Mouse (Mus musculus) intestine, embryonic 14.5 days (tissue): ENCODE measurements around the gene Neurl1b. TPM values are rescaled to one million over a fixed set of nuclear protein-coding genes. Genes with fewer than 3 reads are reported as not detected.
A peak's percentile ranks its signal among the peaks of the same experiment; 100 is the strongest.

ENCODE experiments used
- ATAC-seq: fragments of 200-750 bp; cut with Nextera tagmentation; replicated peaks from 2 replicates; pipeline ENCODE4 v1.8.0; 2017; ENCODE audit warnings: low read depth, moderate number of reproducible peaks, moderate TSS enrichment, moderate library complexity; ENCODE audit not compliant: low FRiP score, low TSS enrichment
- DNase-seq: peaks from one replicate; pipeline ENCODE4 v3.0.0-alpha.2; 2018; ENCODE audit warnings: low spot score
- H3K27ac ChIP-seq: fragments of 300-500 bp; sonication (generic); 2 replicates; pipeline ENCODE4 v1.5.1; 2014; ENCODE audit warnings: low read depth, mild to moderate bottlenecking, control low read depth
- H3K27me3 ChIP-seq: fragments of 300-500 bp; sonication (generic); replicated peaks from 2 replicates; pipeline ENCODE4 v1.6.1; 2014; ENCODE audit warnings: low read length, control low read depth; ENCODE audit not compliant: control insufficient read depth, insufficient read depth
- H3K36me3 ChIP-seq: fragments of 300-500 bp; sonication (generic); 2 replicates; pipeline ENCODE4 v1.6.1; 2014; ENCODE audit warnings: low read length, control low read depth; ENCODE audit not compliant: control insufficient read depth, insufficient read depth
- H3K4me1 ChIP-seq: fragments of 300-500 bp; sonication (generic); replicated peaks from 2 replicates; pipeline ENCODE4 v1.6.1; 2014; ENCODE audit warnings: low read length, control low read depth, mixed read lengths; ENCODE audit not compliant: control insufficient read depth, insufficient read depth
- H3K4me2 ChIP-seq: fragments of 300-500 bp; sonication (generic); 2 replicates; pipeline ENCODE4 v1.6.1; 2014; ENCODE audit warnings: low read length
- H3K4me3 ChIP-seq: fragments of 300-500 bp; sonication (generic); 2 replicates; pipeline ENCODE4 v1.5.1; 2014; ENCODE audit warnings: low read depth, low read length, control low read depth, mixed read lengths
- H3K9ac ChIP-seq: fragments of 300-500 bp; sonication (generic); 2 replicates; pipeline ENCODE4 v1.6.1; 2014; ENCODE audit warnings: mild to moderate bottlenecking, low read length
- H3K9me3 ChIP-seq: fragments of 300-500 bp; sonication (generic); 2 replicates; pipeline ENCODE4 v1.6.1; 2016; ENCODE audit warnings: low read length, control low read depth; ENCODE audit not compliant: control insufficient read depth
- WGBS: fragments of 180-500 bp; shearing (Covaris S2); extraction: QIAGEN DNeasy Blood & Tissue Kit; methylation state at CpG from one replicate; pipeline ENCODE4 v1.1.7; 2014; 5-methylcytosine and 5-hydroxymethylcytosine counted together
- polyA plus RNA-seq: library from polyadenylated mRNA; unstranded; fragments of >200 nt; fragmentation: Nextera tagmentation; extraction: Ambion mirVana; gene quantifications from 2 replicates; pipeline ENCODE4 v1.2.1, GENCODE M21; 2014

The Neurl1b gene
- polyA plus RNA-seq, 1 experiment from 2014 or later = 3.1 TPM

DNA sequence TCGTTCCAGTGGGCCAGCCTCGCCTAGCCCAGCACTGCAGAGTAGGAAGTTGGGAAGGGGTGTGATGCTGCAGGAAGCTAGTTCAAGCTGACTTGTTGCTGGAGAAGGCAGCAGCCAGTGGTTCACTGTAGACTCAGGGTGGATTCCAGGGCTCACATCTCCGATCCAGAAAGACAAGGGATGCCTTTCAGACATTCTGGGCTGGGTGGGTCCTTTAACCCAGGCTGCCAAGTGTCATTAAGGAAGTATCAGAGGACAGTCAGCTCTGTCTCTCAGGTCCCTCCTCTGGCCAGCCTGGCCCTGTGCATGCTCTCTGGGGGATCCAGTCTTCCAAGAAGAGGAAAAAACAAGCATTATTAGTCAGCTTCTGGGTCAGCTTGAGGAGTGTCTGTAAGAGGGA, 26.5 kb upstream of the Neurl1b start:
- DNase-seq (no peak), ATAC-seq (no peak)
- Histone ChIP-seq H3K4me3 (no peak overlapping the region), H3K27me3 (no peaks in the 10 kb centered on the region), H3K9me3 (0 out of 2 replicates have a peak, but pooled peaks cover 4% of the 10 kb centered on the region), H3K27ac (no peak overlapping the region), H3K9ac (no peak overlapping the region), H3K4me2 (no peak overlapping the region), H3K36me3 (no peaks in the 10 kb centered on the region), H3K4me1 (peaks cover 7% of the 10 kb centered on the region)
- 61% methylated on average over 3 of the region's 3 CpGs for WGBS

DNA sequence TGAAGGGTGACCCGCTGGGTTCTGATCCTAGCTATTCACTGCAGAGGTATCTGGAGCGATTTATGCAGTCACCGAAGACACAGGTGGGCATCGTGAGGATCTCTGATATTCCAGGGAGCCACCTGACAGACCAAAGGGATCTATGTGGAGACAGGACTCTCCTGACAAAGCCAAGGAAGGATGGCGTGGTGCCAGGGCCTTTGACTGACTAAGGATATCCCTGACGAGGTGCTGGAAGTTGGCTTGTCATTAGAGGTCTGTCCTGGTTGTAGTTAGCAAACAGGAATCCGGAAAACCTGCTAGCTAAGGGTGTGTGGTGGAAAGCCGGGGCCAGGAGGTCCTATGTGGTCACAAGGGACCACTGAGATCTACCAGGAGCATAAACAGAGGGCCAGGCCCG, 25.4 kb upstream of the Neurl1b start:
- Histone ChIP-seq H3K36me3 (no peaks in the 10 kb centered on the region), H3K27me3 (no peaks in the 10 kb centered on the region), H3K4me1 (peaks cover 7% of the 10 kb centered on the region), H3K27ac (no peak overlapping the region), H3K9ac (no peak overlapping the region), H3K9me3 (0 out of 2 replicates have a peak, but pooled peaks cover 4% of the 10 kb centered on the region), H3K4me2 (no peak overlapping the region), H3K4me3 (no peak overlapping the region)
- DNase-seq = no peak
- no peak for ATAC-seq
- 87% methylated on average over 9 of the region's 9 CpGs for WGBS

DNA sequence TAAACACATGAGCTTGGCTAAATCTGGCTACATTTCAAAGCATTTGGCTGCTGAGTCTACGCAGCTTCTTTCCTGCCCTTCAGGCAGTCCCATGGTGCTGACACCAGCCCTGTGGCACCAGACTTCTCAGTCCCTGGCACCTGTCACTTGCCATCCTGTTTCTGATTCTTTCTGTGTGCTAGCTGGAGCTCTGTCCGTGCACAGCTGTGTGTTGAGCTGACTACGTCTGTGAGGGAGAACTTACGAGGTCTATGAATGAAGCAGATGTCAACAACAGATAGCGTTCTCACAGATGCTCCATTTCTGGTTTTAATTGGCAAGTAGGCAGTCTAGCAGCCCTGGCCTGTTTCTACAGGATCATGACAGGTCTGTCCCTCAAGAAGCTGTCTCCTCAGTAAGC, 24.0 kb upstream of the Neurl1b start:
- ATAC-seq (no peak), DNase-seq (no peak)
- H3K4me1 ChIP-seq = peaks cover 7% of the 10 kb centered on the region
- no peak overlapping the region for H3K27ac ChIP-seq
- H3K9me3 ChIP-seq = no peaks in the 10 kb centered on the region
- no peak overlapping the region for H3K4me3 ChIP-seq
- H3K36me3 ChIP-seq = no peaks in the 10 kb centered on the region
- 51% methylated on average over 5 of the region's 5 CpGs for WGBS
- no peak overlapping the region for H3K9ac ChIP-seq
- H3K27me3 ChIP-seq = no peaks in the 10 kb centered on the region
- no peak overlapping the region for H3K4me2 ChIP-seq

DNA sequence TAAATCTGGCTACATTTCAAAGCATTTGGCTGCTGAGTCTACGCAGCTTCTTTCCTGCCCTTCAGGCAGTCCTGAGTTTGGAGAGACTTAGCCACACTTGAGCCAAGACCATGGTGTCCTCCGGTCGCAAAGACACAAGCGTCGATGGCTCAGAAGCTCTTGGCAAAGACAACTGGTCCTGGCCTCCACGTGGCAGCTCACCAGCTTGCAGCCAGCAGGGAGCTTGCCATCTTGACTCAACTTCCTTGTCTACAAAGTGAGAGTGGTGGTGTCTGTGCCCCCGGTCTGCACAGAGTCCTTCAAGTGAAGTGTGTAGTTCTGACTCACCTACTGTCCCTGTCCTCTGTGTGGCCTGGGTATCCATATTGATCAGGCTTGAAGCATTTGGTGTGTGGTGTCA, 22.3 kb upstream of the Neurl1b start:
- 79% methylated on average over 7 of the region's 7 CpGs for WGBS

DNA sequence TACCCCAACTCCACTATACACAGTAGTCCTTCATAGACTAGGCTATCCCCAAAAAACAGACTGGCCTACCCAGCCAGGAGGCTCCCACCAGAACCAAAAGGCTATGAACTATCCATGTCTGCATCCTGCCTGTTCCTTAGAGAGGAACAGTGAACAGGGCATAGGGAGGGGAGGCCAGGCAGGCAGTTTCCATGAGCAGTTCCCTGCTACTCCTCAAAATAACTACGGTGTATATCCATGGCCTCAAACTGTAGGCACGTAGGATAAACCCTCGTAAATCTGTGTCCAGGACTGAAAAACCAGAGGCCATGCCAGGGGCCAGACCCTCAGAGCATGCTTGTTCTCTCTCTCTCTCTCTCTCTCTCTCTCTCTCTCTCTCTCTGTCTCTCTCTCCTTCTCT, 17.9 kb upstream of the Neurl1b start:
- Histone ChIP-seq H3K4me3 (no peak overlapping the region), H3K27ac (peak overlapping the region; percentile 77), H3K9ac (no peak overlapping the region), H3K4me2 (no peak overlapping the region), H3K27me3 (no peaks in the 10 kb centered on the region), H3K36me3 (no peaks in the 10 kb centered on the region), H3K9me3 (no peaks in the 10 kb centered on the region), H3K4me1 (peaks cover 13% of the 10 kb centered on the region; the same call in 1 of the 2 replicates)
- no peak for DNase-seq
- ATAC-seq = peak; percentile 62
- 48% methylated on average over 3 of the region's 3 CpGs for WGBS

More for the DNA sequence above, 22.3 kb upstream of the Neurl1b start:
- H3K9ac ChIP-seq = no peak overlapping the region
- no peak overlapping the region for H3K4me3 ChIP-seq
- no peak for DNase-seq
- no peaks in the 10 kb centered on the region for H3K36me3 ChIP-seq
- no peak overlapping the region for H3K27ac ChIP-seq
- no peak for ATAC-seq
- no peaks in the 10 kb centered on the region for H3K9me3 ChIP-seq
- peaks cover 11% of the 10 kb centered on the region for H3K4me1 ChIP-seq
- H3K4me2 ChIP-seq = no peak overlapping the region
- no peaks in the 10 kb centered on the region for H3K27me3 ChIP-seq

DNA sequence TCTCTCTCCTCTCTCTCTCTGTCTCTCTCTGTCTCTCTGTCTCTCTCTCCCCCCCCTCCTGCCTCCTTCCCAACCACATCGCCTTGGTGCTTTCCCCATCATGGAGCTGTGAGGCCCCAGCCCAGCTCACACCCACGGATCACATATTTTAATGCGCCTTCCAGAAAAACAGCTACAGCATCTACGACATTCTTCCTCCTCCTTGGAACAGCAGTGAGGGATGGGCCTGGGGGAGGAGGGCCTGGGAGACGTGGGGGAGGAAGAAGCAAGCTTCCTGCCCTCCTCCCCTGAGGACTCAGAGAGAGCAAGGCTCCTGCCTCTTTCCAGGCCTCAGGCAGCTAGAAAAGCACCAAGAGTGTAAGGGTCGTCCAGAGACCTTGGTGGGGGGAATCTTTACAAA, 17.3 kb upstream of the Neurl1b start:
- Histone ChIP-seq H3K9ac (no peak overlapping the region), H3K36me3 (no peaks in the 10 kb centered on the region), H3K4me2 (no peak overlapping the region), H3K27me3 (no peaks in the 10 kb centered on the region), H3K4me3 (no peak overlapping the region), H3K27ac (peak overlapping the region; percentile 77), H3K9me3 (no peaks in the 10 kb centered on the region), H3K4me1 (peaks cover 13% of the 10 kb centered on the region; the same call in 1 of the 2 replicates)
- 22% methylated on average over 6 of the region's 6 CpGs for WGBS
- DNase-seq (peak; percentile 67), ATAC-seq (0 out of 2 replicates have a peak, but pooled peaks have one; percentile 23)

DNA sequence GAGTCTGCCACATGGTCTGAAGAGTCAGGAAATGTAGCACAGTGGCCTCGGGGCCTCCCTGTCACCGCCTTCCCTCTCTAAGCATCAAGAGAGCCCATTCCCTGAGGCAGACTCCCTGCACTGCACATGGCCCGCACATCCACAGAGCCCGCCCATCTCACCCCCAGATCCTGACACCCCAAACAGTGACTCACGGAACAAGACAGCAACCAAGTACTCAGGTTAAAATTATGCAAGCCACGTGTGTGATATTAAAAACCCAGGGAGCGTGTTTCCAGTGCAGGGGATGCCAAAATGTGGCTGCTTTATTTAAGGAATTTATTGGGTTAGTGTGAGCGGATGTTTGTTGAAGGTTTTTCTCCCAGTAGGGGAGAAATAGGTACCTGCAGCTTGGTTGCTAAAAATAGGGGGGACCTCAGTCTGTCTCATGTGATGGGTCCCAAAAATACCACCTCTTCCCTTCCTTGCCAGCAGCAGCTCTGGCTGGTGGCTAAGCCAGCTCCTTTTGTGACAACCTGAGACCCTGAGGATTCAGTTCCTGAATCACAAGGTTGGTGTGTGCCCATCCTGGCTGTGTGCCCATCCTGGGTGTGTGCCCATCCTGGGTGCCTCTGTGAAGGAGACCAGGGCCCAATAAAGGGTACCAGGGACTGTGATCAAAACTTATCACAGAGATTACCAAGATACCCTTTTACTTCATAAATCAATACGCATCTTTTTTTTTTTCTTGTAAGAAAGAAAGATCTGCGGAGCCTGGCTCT, 9.1 kb upstream of the Neurl1b start:
- Histone ChIP-seq H3K27ac (no peak overlapping the region), H3K4me2 (no peak overlapping the region), H3K27me3 (no peaks in the 10 kb centered on the region), H3K9ac (no peak overlapping the region), H3K4me1 (no peaks in the 10 kb centered on the region), H3K9me3 (no peaks in the 10 kb centered on the region), H3K4me3 (no peak overlapping the region), H3K36me3 (no peaks in the 10 kb centered on the region)
- ATAC-seq (no peak), DNase-seq (no peak)
- 75% methylated on average over 10 of the region's 10 CpGs for WGBS

DNA sequence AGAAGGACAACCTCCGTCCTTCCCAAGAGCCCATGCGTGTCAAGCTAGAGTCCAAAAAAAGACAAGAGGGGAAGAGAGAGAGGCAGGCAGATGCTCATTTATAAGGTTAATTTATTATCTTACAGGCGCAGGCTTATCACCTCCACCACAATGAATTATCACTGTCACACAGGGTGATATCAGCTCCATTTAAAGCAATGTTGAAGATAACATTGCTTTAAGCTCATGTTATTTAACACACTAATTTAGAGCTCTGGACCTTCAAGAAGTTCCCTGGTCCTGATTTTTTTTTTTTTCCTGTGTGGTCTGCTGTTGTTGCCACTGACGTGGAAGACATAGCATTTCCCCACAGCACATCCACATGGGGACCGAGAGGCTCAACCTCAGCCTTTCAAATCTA, 1.7 kb upstream of the Neurl1b start:
- no peak overlapping the region for H3K4me3 ChIP-seq
- H3K9me3 ChIP-seq = no peaks in the 10 kb centered on the region
- no peak for DNase-seq
- no peaks in the 10 kb centered on the region for H3K36me3 ChIP-seq
- H3K4me2 ChIP-seq = no peak overlapping the region
- H3K27ac ChIP-seq = no peak overlapping the region
- no peaks in the 10 kb centered on the region for H3K27me3 ChIP-seq
- ATAC-seq = no peak
- H3K4me1 ChIP-seq = peaks cover 11% of the 10 kb centered on the region
- no peak overlapping the region for H3K9ac ChIP-seq
- WGBS = 69% methylated on average over 5 of the region's 5 CpGs

DNA sequence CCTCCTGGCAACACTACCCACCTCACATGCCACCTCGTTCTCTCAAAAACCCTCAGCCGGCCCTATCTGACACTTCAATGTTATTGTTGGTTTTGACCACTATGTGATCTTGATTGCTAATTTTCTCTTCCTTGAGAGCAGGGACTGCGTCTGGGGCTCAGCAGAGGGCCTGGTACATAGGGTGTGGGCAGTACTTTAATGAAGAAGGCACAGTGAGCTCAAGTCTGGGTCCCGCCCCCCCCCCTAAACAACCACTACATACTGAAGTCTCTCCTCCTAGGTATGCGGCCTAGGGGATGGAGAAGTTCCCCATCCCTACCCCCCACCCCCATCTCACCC, 476 bp upstream of the Neurl1b start:
- H3K9ac ChIP-seq = peak overlapping the region; percentile 77

More for the DNA sequence above, 476 bp upstream of the Neurl1b start:
- Histone ChIP-seq H3K4me1 (peaks cover 11% of the 10 kb centered on the region), H3K4me3 (peak overlapping the region; percentile 79), H3K9me3 (no peaks in the 10 kb centered on the region), H3K4me2 (peak overlapping the region; percentile 96), H3K27me3 (no peaks in the 10 kb centered on the region), H3K36me3 (no peaks in the 10 kb centered on the region), H3K27ac (no peak overlapping the region; the same call in 1 of the 2 replicates)
- no peak for DNase-seq
- ATAC-seq = no peak; the same call in 1 of the 2 replicates
- WGBS = 12% methylated on average over 5 of the region's 5 CpGs
